Mouse (Mus musculus) lung, adult 18-20 months (tissue): Measurements from ENCODE around the gene Rftn2.

Source experiments
- DNase-seq, 2 experiments: peaks; one replicate each; pipeline ENCODE4 v3.0.0; 2022; ENCODE audit warnings: mixed read lengths in 2 of 2

The Rftn2 gene

GRCm38 (mm10) chr1:55123561-55123960 lies 103.0 kb downstream of the Rftn2 start:
- no peak for DNase-seq

- no peak for DNase-seq
These were observed 103.5 kb downstream of the Rftn2 start for GRCm38 (mm10) chr1:55123046-55123445.
